Comparison of ENCODE assay signal across 20 mouse cellular contexts in genomic region chr1:81864571-81864970, GRCm38 (mm10).
DNase-seq lines count a peak whose midpoint lies in the region.
"Had no signal": no experiment of that assay in that cellular context is flagged by ENCODE, and none has a peak within 500 bp of the region (broad histone marks: within the 10 kb centered on the region; RNA-seq: fewer than 3 reads in every experiment).

No protein-coding gene starts in this region.

- H3K27me3 ChIP-seq in forebrain, embryonic 10.5 days (ENCODE audit: poor library complexity, severe bottlenecking) = no peaks in the 10 kb centered on the region
- H3K27me3 ChIP-seq: embryonic facial prominence, embryonic 12.5 days; forebrain, embryonic 13.5 days; liver, embryonic 13.5 days; stomach, embryonic 15.5 days had no signal

- no peaks in the 10 kb centered on the region for H3K36me3 ChIP-seq in forebrain, embryonic 10.5 days (replicated peaks)
- H3K36me3 ChIP-seq: embryonic facial prominence, embryonic 12.5 days; limb, embryonic 10.5 days; liver, embryonic 13.5 days; stomach, embryonic 15.5 days had no signal

- DNase-seq in heart, adult 8-10 months (ENCODE audit: low spot score) = peak; percentile 8
- no peak for DNase-seq in heart, adult 11 months
- DNase-seq in adipocyte (ENCODE audit: low spot score) = peak; percentile 21
- peak; percentile 61 to 76 for DNase-seq in frontal cortex, postnatal 36 days (ENCODE audit: low spot score in 2 of 2)
- DNase-seq in left cerebral cortex, postnatal 36 days (ENCODE audit: low spot score in 2 of 2) = peak; percentile 51 to 67
- no peak for DNase-seq in embryo, embryonic 9.5 days (ENCODE audit: extremely low spot score)
- DNase-seq in forebrain, embryonic 10.5 days (ENCODE audit: extremely low spot score, low spot score) = no peak
- no peak for DNase-seq in embryo, embryonic 11 days
- DNase-seq: adrenal gland, postnatal 25 days; B cell, adult 2 months; cerebellum, postnatal 14 days; heart, adult 2 months; heart, postnatal 14 days; kidney, adult 9 months; liver, embryonic 13.5 days had no signal

- H3K4me3 ChIP-seq in forebrain, embryonic 10.5 days = no peak overlapping the region
- H3K4me3 ChIP-seq: embryonic facial prominence, embryonic 12.5 days; forebrain, embryonic 13.5 days; heart, adult 2 months; limb, embryonic 10.5 days; liver, embryonic 13.5 days; stomach, embryonic 15.5 days had no signal

- 83% methylated on average over 3 of the region's 3 CpGs for WGBS in forebrain, embryonic 10.5 days

- H3K27ac ChIP-seq in forebrain, embryonic 10.5 days = no peak overlapping the region
- H3K27ac ChIP-seq: embryonic facial prominence, embryonic 12.5 days; forebrain, embryonic 13.5 days; heart, adult 2 months; hindbrain, postnatal 0 days; limb, embryonic 10.5 days; liver, embryonic 13.5 days; stomach, embryonic 15.5 days had no signal

- H3K9me3 ChIP-seq in forebrain, embryonic 10.5 days = no peaks in the 10 kb centered on the region
- H3K9me3 ChIP-seq: embryonic facial prominence, embryonic 12.5 days; forebrain, embryonic 13.5 days; limb, embryonic 10.5 days; liver, embryonic 13.5 days; stomach, embryonic 15.5 days had no signal

- H3K4me1 ChIP-seq in forebrain, embryonic 10.5 days = no peaks in the 10 kb centered on the region
- H3K4me1 ChIP-seq: embryonic facial prominence, embryonic 12.5 days; forebrain, embryonic 13.5 days; limb, embryonic 10.5 days; liver, embryonic 13.5 days; stomach, embryonic 15.5 days had no signal

- intact Hi-C loops in left cerebral cortex, postnatal 36 days (cut with DNase I) = loop anchor here (10.0 kb wide), 1 partner anchor 430 kb away; the partner anchor contains the start of gene Irs1

Comparison
In these comparisons a context has a peak if more than half of its experiments do, and no peak if none do; other contexts are left out.
1. DNase-seq: peak in heart, adult 8-10 months (single experiment), adipocyte (single experiment), frontal cortex, postnatal 36 days (2 of 2) and left cerebral cortex, postnatal 36 days (2 of 2); none in heart, adult 11 months (single experiment), embryo, embryonic 9.5 days (single experiment), forebrain, embryonic 10.5 days (single experiment) and embryo, embryonic 11 days (single experiment).